Mouse (Mus musculus): ENCODE results near the gene Shd. TPM values are rescaled to one million over a fixed set of nuclear protein-coding genes. Genes with fewer than 3 reads are reported as not detected.

Shd gene
- total RNA-seq, 1 experiment, result 1.5 TPM

DNA sequence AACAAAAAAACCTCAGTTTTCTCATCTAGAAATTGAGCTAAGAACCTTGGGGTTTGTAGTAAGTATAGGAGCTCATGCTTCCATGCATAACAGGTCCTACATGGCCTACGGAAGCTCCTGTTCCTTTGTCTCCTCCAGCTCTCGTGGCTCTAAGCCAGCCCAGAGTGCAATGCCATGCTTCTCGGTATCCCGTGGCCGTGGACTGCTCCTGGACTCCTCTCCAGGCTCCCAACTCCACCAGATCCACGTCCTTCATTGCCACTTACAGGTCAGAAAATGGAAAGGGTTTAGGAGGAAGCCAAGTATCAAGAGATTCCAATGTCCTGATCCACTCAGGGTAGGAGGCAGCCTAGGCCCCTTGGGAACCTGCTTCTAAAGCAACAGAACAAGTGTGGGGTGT lies 16.5 kb upstream of the Shd start:
- Histone ChIP-seq H3K36me3 (ENCODE audit: control insufficient read depth, insufficient read depth, low read length, poor library complexity, severe bottlenecking) (no peaks in the 10 kb centered on the region), H3K27ac (ENCODE audit: insufficient read depth, low read depth, low read length, poor library complexity, severe bottlenecking) (no peak overlapping the region), H3K4me1 (ENCODE audit: control insufficient read depth in 2 of 2, insufficient read depth in 2 of 2, low read length in 2 of 2, poor library complexity in 1 of 2) (peaks cover 9 to 39% of the 10 kb centered on the region in 2 experiments), H3K9me3 (ENCODE audit: control insufficient read depth, insufficient read depth, low read depth, low read length) (no peaks in the 10 kb centered on the region), H3K9ac (ENCODE audit: insufficient read depth, low read depth, low read length, poor library complexity, severe bottlenecking) (0 out of 2 replicates have a peak overlapping the region, but pooled peaks have one; percentile 41), H3K4me3 (ENCODE audit: insufficient read depth in 1 of 2, low read depth in 1 of 2, low read length in 2 of 2, poor library complexity in 1 of 2, severe bottlenecking in 1 of 2) (peak overlapping the region in 1 of 2 experiments; percentile 35; a peak in 2 of 4 replicates)
- no peak for TF ChIP-seq MAFK (IDR thresholded peaks at IDR 0.05; ENCODE audit: insufficient read depth, low read depth, low read length)
- in situ Hi-C loops (cut with MboI; ENCODE audit: low sequenced_read_pairs in 2 of 2, unreplicated experiment in 2 of 2), result no loop called here
- DNase-seq (ENCODE audit: low read depth, low spot score), result no peak

DNA sequence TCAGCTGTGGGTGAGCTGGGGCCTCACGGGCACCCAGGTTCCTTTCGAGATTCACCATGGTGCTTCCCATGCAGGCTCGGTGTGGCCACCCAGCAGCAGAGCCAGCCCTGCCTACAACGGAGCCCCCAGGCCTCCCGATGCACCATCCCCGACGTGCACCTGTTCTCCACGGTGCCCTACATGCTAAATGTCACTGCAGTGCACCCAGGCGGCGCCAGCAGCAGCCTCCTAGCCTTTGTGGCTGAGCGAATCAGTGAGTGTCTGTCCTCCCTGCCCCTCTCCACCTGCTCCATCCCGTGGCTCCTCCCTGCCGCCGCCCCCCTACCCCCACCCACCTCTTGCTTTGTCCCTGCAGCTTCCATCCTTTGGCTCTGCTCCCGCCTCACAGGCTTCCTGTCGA lies 16.0 kb upstream of the Shd start:
- Histone ChIP-seq H3K9ac (ENCODE audit: insufficient read depth, low read depth, low read length, poor library complexity, severe bottlenecking) (peak overlapping the region; percentile 41; the same call in 1 of the 2 replicates), H3K27ac (ENCODE audit: insufficient read depth, low read depth, low read length, poor library complexity, severe bottlenecking) (0 out of 2 replicates have a peak overlapping the region, but pooled peaks have one; percentile 10), H3K4me1 (ENCODE audit: control insufficient read depth in 2 of 2, insufficient read depth in 2 of 2, low read length in 2 of 2, poor library complexity in 1 of 2) (peaks cover 9 to 39% of the 10 kb centered on the region in 2 experiments), H3K9me3 (ENCODE audit: control insufficient read depth, insufficient read depth, low read depth, low read length) (no peaks in the 10 kb centered on the region), H3K36me3 (ENCODE audit: control insufficient read depth, insufficient read depth, low read length, poor library complexity, severe bottlenecking) (no peaks in the 10 kb centered on the region), H3K4me3 (ENCODE audit: insufficient read depth in 1 of 2, low read depth in 1 of 2, low read length in 2 of 2, poor library complexity in 1 of 2, severe bottlenecking in 1 of 2) (peak overlapping the region; percentile 13 to 35; a peak in 2 of 4 replicates)
- DNase-seq (ENCODE audit: low read depth, low spot score), result no peak
- TF ChIP-seq ZC3H11A (IDR thresholded peaks at IDR 0.05; ENCODE audit: borderline replicate concordance, low read depth, low read length), result no peak
- TF ChIP-seq HCFC1 (IDR thresholded peaks at IDR 0.05; ENCODE audit: borderline replicate concordance, insufficient read depth, low read length), result no peak
- TF ChIP-seq CHD2 (IDR thresholded peaks at IDR 0.05; ENCODE audit: low read depth, low read length), result no peak
- TF ChIP-seq MAFK (IDR thresholded peaks at IDR 0.05; ENCODE audit: insufficient read depth, low read depth, low read length), result no peak
- no peak for TF ChIP-seq ZNF384 (IDR thresholded peaks at IDR 0.05; ENCODE audit: low read depth, low read length)
- in situ Hi-C loops (cut with MboI; ENCODE audit: low sequenced_read_pairs in 2 of 2, unreplicated experiment in 2 of 2), result no loop called here

DNA sequence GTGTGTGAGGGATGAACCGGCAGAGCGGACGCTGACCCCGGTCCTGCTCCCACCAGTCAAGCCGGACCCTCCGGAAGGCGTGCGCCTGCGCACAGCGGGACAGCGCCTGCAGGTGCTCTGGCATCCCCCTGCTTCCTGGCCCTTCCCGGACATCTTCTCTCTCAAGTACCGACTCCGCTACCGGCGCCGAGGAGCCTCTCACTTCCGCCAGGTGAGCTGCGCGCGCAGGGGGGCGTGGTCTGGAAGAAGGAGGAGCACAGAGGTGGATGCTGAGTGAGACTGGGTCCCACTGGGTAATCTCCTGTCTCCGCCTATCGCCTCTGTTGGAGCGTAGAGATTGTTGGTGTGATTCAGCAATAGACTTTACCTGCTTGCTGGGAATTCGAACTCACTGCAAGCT lies 14.1 kb upstream of the Shd start:
- H3K4me3 ChIP-seq (ENCODE audit: insufficient read depth in 1 of 2, low read depth in 1 of 2, low read length in 2 of 2, poor library complexity in 1 of 2, severe bottlenecking in 1 of 2), result peak overlapping the region; percentile 57 to 61
- DNase-seq (ENCODE audit: low read depth, low spot score), result peak; percentile 95
- peak overlapping the region; percentile 47; the same call in 1 of the 2 replicates for H3K9ac ChIP-seq (ENCODE audit: insufficient read depth, low read depth, low read length, poor library complexity, severe bottlenecking)
- H3K4me1 ChIP-seq (ENCODE audit: control insufficient read depth in 2 of 2, insufficient read depth in 2 of 2, low read length in 2 of 2, poor library complexity in 1 of 2), result peaks cover 10 to 35% of the 10 kb centered on the region in 2 experiments
- TF ChIP-seq HCFC1 (IDR thresholded peaks at IDR 0.05; ENCODE audit: borderline replicate concordance, insufficient read depth, low read length), result 0 out of 2 replicates have a peak, but pooled peaks have one; percentile 15
- no peak for TF ChIP-seq CHD2 (IDR thresholded peaks at IDR 0.05; ENCODE audit: low read depth, low read length)
- H3K27ac ChIP-seq (ENCODE audit: insufficient read depth, low read depth, low read length, poor library complexity, severe bottlenecking), result no peak overlapping the region
- H3K9me3 ChIP-seq (ENCODE audit: control insufficient read depth, insufficient read depth, low read depth, low read length), result no peaks in the 10 kb centered on the region
- in situ Hi-C loops (cut with MboI; ENCODE audit: low sequenced_read_pairs in 2 of 2, unreplicated experiment in 2 of 2), result no loop called here
- H3K36me3 ChIP-seq (ENCODE audit: control insufficient read depth, insufficient read depth, low read length, poor library complexity, severe bottlenecking), result no peaks in the 10 kb centered on the region

- in situ Hi-C loops (cut with MboI; ENCODE audit: low sequenced_read_pairs in 2 of 2, unreplicated experiment in 2 of 2), result no loop called here
- TF ChIP-seq HCFC1 (IDR thresholded peaks at IDR 0.05; ENCODE audit: borderline replicate concordance, insufficient read depth, low read length) (no peak), ZC3H11A (IDR thresholded peaks at IDR 0.05; ENCODE audit: borderline replicate concordance, low read depth, low read length) (no peak), ZNF384 (IDR thresholded peaks at IDR 0.05; ENCODE audit: low read depth, low read length) (no peak), CHD2 (IDR thresholded peaks at IDR 0.05; ENCODE audit: low read depth, low read length) (no peak), MAFK (IDR thresholded peaks at IDR 0.05; ENCODE audit: insufficient read depth, low read depth, low read length) (no peak)
Observed at GRCm38 (mm10) chr17:55956591-55956990, 13.7 kb upstream of the Shd start.

DNA sequence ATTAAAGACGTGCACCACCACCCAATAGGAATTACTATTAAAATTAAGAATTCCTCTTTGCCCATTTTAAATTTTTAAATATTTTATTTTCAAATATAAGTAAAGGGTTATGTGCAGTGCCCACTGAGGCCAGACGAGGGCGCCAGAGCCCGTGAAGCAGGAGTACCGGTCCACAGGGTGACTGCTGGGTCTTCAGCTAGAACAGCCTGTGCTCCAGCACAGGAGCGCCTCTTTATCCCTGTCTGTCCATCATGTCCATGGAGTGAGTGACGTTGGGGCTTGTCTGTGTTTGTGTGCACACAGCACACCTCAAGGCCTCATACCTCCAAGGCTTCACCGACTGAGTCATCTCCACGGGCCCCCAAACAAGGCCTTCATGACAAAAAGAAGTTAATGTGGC lies 13.1 kb upstream of the Shd start:
- in situ Hi-C loops (cut with MboI; ENCODE audit: low sequenced_read_pairs in 2 of 2, unreplicated experiment in 2 of 2), result no loop called here
- H3K36me3 ChIP-seq (ENCODE audit: control insufficient read depth, insufficient read depth, low read length, poor library complexity, severe bottlenecking), result peaks cover 8% of the 10 kb centered on the region
- H3K9me3 ChIP-seq (ENCODE audit: control insufficient read depth, insufficient read depth, low read depth, low read length), result no peaks in the 10 kb centered on the region
- no peak for TF ChIP-seq ZC3H11A (IDR thresholded peaks at IDR 0.05; ENCODE audit: borderline replicate concordance, low read depth, low read length)
- no peak for TF ChIP-seq ZNF384 (IDR thresholded peaks at IDR 0.05; ENCODE audit: low read depth, low read length)
- no peak for TF ChIP-seq CHD2 (IDR thresholded peaks at IDR 0.05; ENCODE audit: low read depth, low read length)
- no peak for TF ChIP-seq MAFK (IDR thresholded peaks at IDR 0.05; ENCODE audit: insufficient read depth, low read depth, low read length)
- no peak for TF ChIP-seq HCFC1 (IDR thresholded peaks at IDR 0.05; ENCODE audit: borderline replicate concordance, insufficient read depth, low read length)
- H3K4me3 ChIP-seq (ENCODE audit: insufficient read depth in 1 of 2, low read depth in 1 of 2, low read length in 2 of 2, poor library complexity in 1 of 2, severe bottlenecking in 1 of 2), result no peak overlapping the region
- H3K27ac ChIP-seq (ENCODE audit: insufficient read depth, low read depth, low read length, poor library complexity, severe bottlenecking), result no peak overlapping the region
- no peak overlapping the region; the same call in 1 of the 2 replicates for H3K9ac ChIP-seq (ENCODE audit: insufficient read depth, low read depth, low read length, poor library complexity, severe bottlenecking)
- H3K4me1 ChIP-seq (ENCODE audit: control insufficient read depth in 2 of 2, insufficient read depth in 2 of 2, low read length in 2 of 2, poor library complexity in 1 of 2), result peaks cover 4 to 30% of the 10 kb centered on the region in 2 experiments; a peak in 3 of 4 replicates
- no peak for DNase-seq (ENCODE audit: low read depth, low spot score)

More at GRCm38 (mm10) chr17:55956591-55956990, 13.7 kb upstream of the Shd start:
- Histone ChIP-seq H3K9me3 (ENCODE audit: control insufficient read depth, insufficient read depth, low read depth, low read length) (no peaks in the 10 kb centered on the region), H3K4me1 (ENCODE audit: control insufficient read depth in 2 of 2, insufficient read depth in 2 of 2, low read length in 2 of 2, poor library complexity in 1 of 2) (peaks cover 6 to 31% of the 10 kb centered on the region in 2 experiments), H3K9ac (ENCODE audit: insufficient read depth, low read depth, low read length, poor library complexity, severe bottlenecking) (peak overlapping the region; percentile 47; the same call in 1 of the 2 replicates), H3K27ac (ENCODE audit: insufficient read depth, low read depth, low read length, poor library complexity, severe bottlenecking) (no peak overlapping the region), H3K4me3 (ENCODE audit: insufficient read depth in 1 of 2, low read depth in 1 of 2, low read length in 2 of 2, poor library complexity in 1 of 2, severe bottlenecking in 1 of 2) (peak overlapping the region; percentile 57 to 61), H3K36me3 (ENCODE audit: control insufficient read depth, insufficient read depth, low read length, poor library complexity, severe bottlenecking) (peaks cover 3% of the 10 kb centered on the region)
- no peak for DNase-seq (ENCODE audit: low read depth, low spot score)
